Mouse (Mus musculus) layer of hippocampus, adult 18-20 months (tissue): ENCODE data around the gene Prop1. TPM values are rescaled to one million over a fixed set of nuclear protein-coding genes. Genes with fewer than 3 reads are reported as not detected.

Source experiments
- total RNA-seq, 2 experiments: library from RNA; stranded (reverse); gene quantifications; 2 replicates each; pipeline ENCODE4 v1.2.3; 2021

Gene Prop1
- total RNA-seq, 2 experiments from 2014 or later = not detected

Other genes with a start within 250 kb of the Prop1 start
- gene Zfp354c, start 126.0 kb downstream of the Prop1 start, total RNA-seq = 10 to 100 TPM; 41.7 to 45.2 TPM
- 1 to 10 TPM; 2.8 to 3.3 TPM for gene Zfp879, start 112.2 kb downstream of the Prop1 start, total RNA-seq
- gene Grm6, start 103.1 kb downstream of the Prop1 start, total RNA-seq = not detected
- 1 to 10 TPM; 5.2 to 7.2 TPM for gene Zfp454, start 66.1 kb downstream of the Prop1 start, total RNA-seq
- 10 to 100 TPM; 20.2 to 21.6 TPM for gene Zfp2, start 37.6 kb downstream of the Prop1 start, total RNA-seq
- gene Zfp354b, start 22.1 kb downstream of the Prop1 start, total RNA-seq = 1 to 10 TPM; 6.6 to 7.0 TPM
- gene 4933414I15Rik, start 10.0 kb downstream of the Prop1 start, total RNA-seq = not detected
- gene Olfr1378, start 12.8 kb upstream of the Prop1 start, total RNA-seq = not detected
- not detected for gene Olfr1377, start 28.2 kb upstream of the Prop1 start, total RNA-seq
- not detected for gene Olfr51, start 49.8 kb upstream of the Prop1 start, total RNA-seq
- not detected for gene Olfr54, start 60.5 kb upstream of the Prop1 start, total RNA-seq
- gene Olfr1375, start 94.3 kb upstream of the Prop1 start, total RNA-seq = not detected
- gene Zfp354a, start 105.5 kb upstream of the Prop1 start, total RNA-seq = 10 to 100 TPM in 1 of 2 experiments, 1 to 10 TPM in 1; 10.0 to 11.7 TPM